Mouse (Mus musculus): ENCODE measurements at regions not wholly inside any gene's neighbourhood (a gene's known extent, or its start where the extent isn't known, plus 50 kb on each side); places are given as distances from the start of the nearest gene placed in this dataset.

DNA sequence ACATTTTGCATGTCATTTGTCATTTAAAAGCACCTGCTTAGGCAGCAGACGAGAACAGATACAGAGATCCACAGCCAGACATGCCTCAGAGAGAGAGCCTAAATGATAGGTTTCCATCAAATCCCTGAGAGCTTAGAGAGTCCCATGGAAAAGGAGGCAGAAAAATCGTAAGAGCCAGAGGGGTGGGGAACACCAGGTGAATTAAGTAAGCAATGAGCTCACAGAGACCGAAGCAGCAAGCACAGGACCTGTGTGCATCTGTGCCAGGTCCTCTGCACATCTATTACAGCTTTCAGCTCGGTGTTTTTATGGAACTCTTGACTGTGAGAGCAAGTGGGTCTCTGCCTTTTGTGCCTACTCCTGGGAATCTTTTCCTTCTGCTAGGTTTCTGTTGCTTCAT, 1416.1 kb downstream of the Slc22a22 start:
- Histone ChIP-seq H3K4me1 (ENCODE audit: control insufficient read depth, insufficient read depth, low read length) (no peaks in the 10 kb centered on the region), H3K9ac (replicated peaks; ENCODE audit: low read length) (no peak overlapping the region), H3K36me3 (ENCODE audit: control insufficient read depth, insufficient read depth, low read length) (no peaks in the 10 kb centered on the region), H3K27me3 (ENCODE audit: control insufficient read depth, insufficient read depth, low read length) (no peaks in the 10 kb centered on the region), H3K4me3 (replicated peaks; ENCODE audit: low read depth, low read length) (no peak overlapping the region), H3K9me3 (ENCODE audit: control insufficient read depth, low read length) (no peaks in the 10 kb centered on the region), H3K4me2 (ENCODE audit: low read length) (no peak overlapping the region), H3K27ac (replicated peaks; ENCODE audit: low read depth, low read length) (no peak overlapping the region)
- 72% methylated on average over 4 of the region's 4 CpGs for WGBS
- DNase-seq (no peak), ATAC-seq (ENCODE audit: low FRiP score, low TSS enrichment) (no peak)

DNA sequence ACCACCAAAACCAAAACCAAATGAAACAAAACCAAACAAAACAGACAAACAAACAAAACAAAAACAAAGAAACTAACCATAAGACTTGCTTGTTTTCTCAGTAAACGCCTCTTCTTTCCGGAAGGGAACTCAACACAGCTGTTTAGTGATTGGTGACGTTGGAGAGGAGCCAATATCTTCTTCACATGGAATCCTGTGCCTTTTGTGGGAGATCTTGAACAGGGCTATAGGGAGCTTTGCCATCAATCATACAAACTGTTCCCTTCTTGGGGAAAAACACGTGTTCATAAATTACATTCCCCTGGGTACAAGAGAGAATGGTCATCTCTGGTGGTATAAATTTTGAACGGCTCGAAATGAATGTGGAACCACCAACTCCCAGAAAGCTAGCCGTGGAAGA, 1426.7 kb downstream of the Slc22a22 start:
- no peaks in the 10 kb centered on the region for H3K9me3 ChIP-seq (ENCODE audit: control insufficient read depth, low read length)
- no peaks in the 10 kb centered on the region for H3K27me3 ChIP-seq (ENCODE audit: control insufficient read depth, insufficient read depth, low read length)
- 74% methylated on average over 7 of the region's 7 CpGs for WGBS
- H3K4me3 ChIP-seq (replicated peaks; ENCODE audit: low read depth, low read length), result no peak overlapping the region
- DNase-seq, result no peak
- H3K4me2 ChIP-seq (ENCODE audit: low read length), result no peak overlapping the region
- no peak overlapping the region for H3K9ac ChIP-seq (replicated peaks; ENCODE audit: low read length)
- H3K27ac ChIP-seq (replicated peaks; ENCODE audit: low read depth, low read length), result no peak overlapping the region
- no peaks in the 10 kb centered on the region for H3K36me3 ChIP-seq (ENCODE audit: control insufficient read depth, insufficient read depth, low read length)
- H3K4me1 ChIP-seq (ENCODE audit: control insufficient read depth, insufficient read depth, low read length), result no peaks in the 10 kb centered on the region
- no peak for ATAC-seq (ENCODE audit: low FRiP score, low TSS enrichment)

DNA sequence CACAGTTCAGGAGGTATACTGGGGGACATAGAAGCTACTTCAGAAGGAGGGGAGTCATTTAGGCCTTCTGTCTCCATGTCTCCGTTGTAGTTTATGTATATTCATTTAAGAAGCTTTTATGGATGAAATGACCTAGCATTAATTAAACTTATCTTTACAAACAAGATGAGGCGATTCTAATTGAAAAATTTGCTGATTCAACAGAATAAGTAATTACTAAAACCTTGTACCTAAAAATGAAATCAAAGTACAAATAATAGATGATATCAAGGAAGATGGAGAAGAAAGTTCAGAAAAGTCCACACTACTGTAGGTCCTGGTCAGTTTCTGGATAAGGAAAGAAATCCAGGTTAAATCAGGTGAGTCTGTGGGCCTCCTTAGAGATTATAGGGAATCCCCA, 1429.6 kb downstream of the Slc22a22 start:
- Histone ChIP-seq H3K4me2 (ENCODE audit: low read length) (no peak overlapping the region), H3K27me3 (ENCODE audit: control insufficient read depth, insufficient read depth, low read length) (no peaks in the 10 kb centered on the region), H3K4me1 (ENCODE audit: control insufficient read depth, insufficient read depth, low read length) (no peaks in the 10 kb centered on the region), H3K36me3 (ENCODE audit: control insufficient read depth, insufficient read depth, low read length) (no peaks in the 10 kb centered on the region), H3K27ac (replicated peaks; ENCODE audit: low read depth, low read length) (no peak overlapping the region), H3K9ac (replicated peaks; ENCODE audit: low read length) (no peak overlapping the region), H3K9me3 (ENCODE audit: control insufficient read depth, low read length) (no peaks in the 10 kb centered on the region), H3K4me3 (replicated peaks; ENCODE audit: low read depth, low read length) (no peak overlapping the region)
- ATAC-seq (ENCODE audit: low FRiP score, low TSS enrichment) (no peak), DNase-seq (no peak)
- 81% methylated on average over 2 of the region's 2 CpGs for WGBS

DNA sequence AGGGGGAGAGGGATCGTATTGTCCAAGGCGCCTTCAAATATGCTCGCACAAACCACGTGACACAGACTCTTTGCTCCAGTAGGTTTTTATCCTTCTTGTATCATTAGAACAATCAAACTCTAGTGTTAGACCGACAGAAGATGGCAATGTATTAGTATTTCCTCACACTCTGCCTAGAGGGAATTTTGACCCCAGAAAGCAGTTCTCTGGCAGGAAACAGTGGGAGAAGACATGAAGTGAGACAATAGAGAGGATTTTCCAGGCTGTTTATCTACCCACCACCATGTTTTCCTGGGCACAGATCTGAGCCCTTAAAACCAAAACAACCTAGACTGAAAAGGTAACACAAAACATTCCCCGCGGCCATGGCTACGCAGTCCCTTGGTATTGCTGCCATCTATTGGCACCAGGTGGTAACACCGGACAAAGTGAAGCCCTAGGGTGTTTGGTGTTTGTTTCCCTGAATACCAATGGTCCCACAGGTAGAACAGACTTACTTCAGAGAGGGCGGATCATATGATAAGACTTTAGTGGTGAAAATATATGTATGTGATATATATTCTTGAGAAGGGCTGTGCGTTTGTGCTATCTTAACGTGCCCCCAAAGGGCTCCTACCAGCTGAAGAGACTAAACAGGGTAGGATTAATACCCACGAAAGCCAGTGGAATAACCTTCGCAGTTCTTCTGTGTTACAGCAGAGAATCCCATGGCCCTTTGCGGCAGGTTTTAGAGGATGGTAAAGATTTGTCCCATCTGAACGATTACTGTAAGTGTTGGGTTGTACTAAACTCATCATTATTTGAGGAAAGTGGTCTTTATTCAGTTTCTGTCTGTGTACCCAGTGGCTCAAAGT, 1430.5 kb downstream of the Slc22a22 start:
- peak; percentile 91 for DNase-seq
- Histone ChIP-seq H3K4me2 (ENCODE audit: low read length) (peak overlapping the region; percentile 49), H3K36me3 (ENCODE audit: control insufficient read depth, insufficient read depth, low read length) (no peaks in the 10 kb centered on the region), H3K27me3 (ENCODE audit: control insufficient read depth, insufficient read depth, low read length) (no peaks in the 10 kb centered on the region), H3K4me3 (replicated peaks; ENCODE audit: low read depth, low read length) (peak overlapping the region; percentile 27), H3K27ac (replicated peaks; ENCODE audit: low read depth, low read length) (no peak overlapping the region), H3K9me3 (ENCODE audit: control insufficient read depth, low read length) (no peaks in the 10 kb centered on the region), H3K9ac (replicated peaks; ENCODE audit: low read length) (peak overlapping the region; percentile 36; the same call in 1 of the 2 replicates), H3K4me1 (ENCODE audit: control insufficient read depth, insufficient read depth, low read length) (no peaks in the 10 kb centered on the region)
- peak; percentile 88 for ATAC-seq (ENCODE audit: low FRiP score, low TSS enrichment)
- 29% methylated on average over 16 of the region's 16 CpGs for WGBS

DNA sequence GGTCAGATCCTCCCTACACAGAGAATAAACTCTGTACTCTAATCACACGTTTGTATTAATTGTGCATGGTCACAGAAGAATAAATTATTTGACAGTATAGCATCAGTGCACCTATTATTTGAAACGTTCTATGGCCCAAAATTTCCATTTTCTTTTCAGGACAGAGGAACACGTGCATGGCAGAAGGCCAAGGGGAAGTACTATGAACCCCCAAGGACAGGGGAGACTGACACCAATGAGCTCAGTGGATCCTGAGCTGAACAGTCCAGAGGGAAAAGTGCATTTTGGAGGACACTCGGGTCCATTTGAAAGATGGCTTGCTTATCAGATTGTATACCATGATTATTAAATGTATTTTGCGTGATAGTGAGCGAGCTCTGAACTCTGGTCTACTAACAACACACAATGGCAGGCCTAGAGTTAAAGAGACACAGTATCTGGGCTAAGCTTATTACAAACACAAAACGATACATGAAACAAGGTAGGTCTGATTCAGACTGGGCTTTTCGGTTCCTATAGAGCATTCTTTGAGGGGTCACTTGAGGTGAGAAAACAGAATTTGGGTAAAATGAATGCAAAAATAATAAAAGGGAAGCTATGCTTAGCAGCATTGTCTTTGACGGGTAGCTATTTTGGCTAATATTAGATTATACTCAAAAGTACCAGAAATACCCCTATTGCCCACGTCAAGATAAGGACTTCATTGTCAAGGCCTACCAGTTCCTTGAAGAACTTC, 1431.7 kb downstream of the Slc22a22 start:
- no peak overlapping the region for H3K9ac ChIP-seq (replicated peaks; ENCODE audit: low read length)
- H3K4me3 ChIP-seq (replicated peaks; ENCODE audit: low read depth, low read length), result no peak overlapping the region
- 85% methylated on average over 10 of the region's 10 CpGs for WGBS
- no peak overlapping the region for H3K4me2 ChIP-seq (ENCODE audit: low read length)
- H3K36me3 ChIP-seq (ENCODE audit: control insufficient read depth, insufficient read depth, low read length), result no peaks in the 10 kb centered on the region
- ATAC-seq (ENCODE audit: low FRiP score, low TSS enrichment) (no peak), DNase-seq (no peak)
- H3K27me3 ChIP-seq (ENCODE audit: control insufficient read depth, insufficient read depth, low read length), result no peaks in the 10 kb centered on the region
- H3K9me3 ChIP-seq (ENCODE audit: control insufficient read depth, low read length), result no peaks in the 10 kb centered on the region
- H3K4me1 ChIP-seq (ENCODE audit: control insufficient read depth, insufficient read depth, low read length), result no peaks in the 10 kb centered on the region
- H3K27ac ChIP-seq (replicated peaks; ENCODE audit: low read depth, low read length), result no peak overlapping the region

DNA sequence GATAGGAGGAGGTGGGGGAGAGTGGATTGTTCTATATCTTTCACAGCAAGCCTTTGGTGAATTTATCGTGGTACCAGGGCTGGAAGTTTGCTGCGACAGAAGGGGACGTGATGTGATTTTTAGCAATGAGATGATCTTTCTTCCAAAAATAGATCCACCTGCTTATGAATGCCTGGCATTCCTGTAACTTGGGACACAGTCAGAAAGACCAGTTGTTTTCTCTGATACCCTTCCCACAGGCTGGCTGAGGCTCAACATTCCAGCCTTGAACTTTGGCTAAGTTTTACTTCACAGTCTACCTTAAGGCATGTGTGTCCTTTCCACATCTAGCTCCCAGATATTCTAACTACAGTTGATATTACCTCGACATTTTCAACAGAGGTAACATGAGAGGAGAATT, 1434.1 kb downstream of the Slc22a22 start:
- ATAC-seq (ENCODE audit: low FRiP score, low TSS enrichment) (no peak), DNase-seq (no peak)
- H3K9ac ChIP-seq (replicated peaks; ENCODE audit: low read length), result no peak overlapping the region
- no peak overlapping the region for H3K27ac ChIP-seq (replicated peaks; ENCODE audit: low read depth, low read length)
- 88% methylated on average over 4 of the region's 4 CpGs for WGBS
- H3K9me3 ChIP-seq (ENCODE audit: control insufficient read depth, low read length), result no peaks in the 10 kb centered on the region
- no peak overlapping the region for H3K4me3 ChIP-seq (replicated peaks; ENCODE audit: low read depth, low read length)
- H3K27me3 ChIP-seq (ENCODE audit: control insufficient read depth, insufficient read depth, low read length), result no peaks in the 10 kb centered on the region
- H3K4me1 ChIP-seq (ENCODE audit: control insufficient read depth, insufficient read depth, low read length), result no peaks in the 10 kb centered on the region
- no peak overlapping the region for H3K4me2 ChIP-seq (ENCODE audit: low read length)
- no peaks in the 10 kb centered on the region for H3K36me3 ChIP-seq (ENCODE audit: control insufficient read depth, insufficient read depth, low read length)

DNA sequence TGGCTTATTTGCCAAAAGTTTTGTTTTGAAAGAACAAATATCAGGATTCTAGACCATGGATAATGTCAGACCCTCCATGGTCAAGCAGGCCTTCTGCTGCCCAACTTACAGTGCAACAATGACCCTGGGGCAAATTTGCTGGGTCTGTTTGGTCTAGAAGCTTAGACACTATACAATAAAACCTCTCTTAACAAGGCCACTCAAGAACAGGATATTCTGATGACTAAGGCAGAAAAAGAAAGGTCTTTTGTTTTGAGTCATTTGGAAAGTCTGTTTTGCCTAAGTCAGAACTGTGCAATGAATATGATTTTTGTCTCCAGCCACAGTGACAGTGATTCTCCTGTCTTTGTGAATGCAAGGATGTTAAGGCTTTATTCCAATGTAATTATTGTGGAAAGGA, 1435.0 kb downstream of the Slc22a22 start:
- no peak overlapping the region for H3K4me3 ChIP-seq (replicated peaks; ENCODE audit: low read depth, low read length)
- H3K27me3 ChIP-seq (ENCODE audit: control insufficient read depth, insufficient read depth, low read length), result no peaks in the 10 kb centered on the region
- H3K36me3 ChIP-seq (ENCODE audit: control insufficient read depth, insufficient read depth, low read length), result no peaks in the 10 kb centered on the region
- H3K9ac ChIP-seq (replicated peaks; ENCODE audit: low read length), result no peak overlapping the region
- no peaks in the 10 kb centered on the region for H3K4me1 ChIP-seq (ENCODE audit: control insufficient read depth, insufficient read depth, low read length)
- H3K4me2 ChIP-seq (ENCODE audit: low read length), result no peak overlapping the region
- ATAC-seq (ENCODE audit: low FRiP score, low TSS enrichment) (no peak), DNase-seq (no peak)
- H3K9me3 ChIP-seq (ENCODE audit: control insufficient read depth, low read length), result no peaks in the 10 kb centered on the region
- no peak overlapping the region for H3K27ac ChIP-seq (replicated peaks; ENCODE audit: low read depth, low read length)

DNA sequence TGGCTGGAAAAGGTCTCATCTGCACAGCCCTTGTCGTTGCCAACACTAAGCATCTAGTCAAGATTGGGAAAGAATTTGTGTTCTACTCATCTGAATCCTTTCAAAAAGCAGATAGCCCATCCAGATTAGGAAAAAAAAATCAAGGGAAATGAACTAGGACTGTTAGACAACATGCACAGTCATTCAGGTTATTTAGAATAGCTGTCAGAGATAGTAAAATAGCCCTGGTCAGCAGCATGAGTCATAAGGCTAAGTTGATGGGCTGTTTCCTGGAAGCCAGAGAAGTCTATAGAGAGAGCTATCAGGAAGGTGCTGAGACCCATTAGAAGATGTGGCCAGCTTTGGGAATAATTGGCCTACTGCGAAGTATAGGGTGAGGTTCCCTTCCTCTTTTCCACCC, 1447.4 kb downstream of the Slc22a22 start:
- Histone ChIP-seq H3K4me2 (ENCODE audit: low read length) (no peak overlapping the region), H3K9ac (replicated peaks; ENCODE audit: low read length) (no peak overlapping the region), H3K4me3 (replicated peaks; ENCODE audit: low read depth, low read length) (no peak overlapping the region), H3K9me3 (ENCODE audit: control insufficient read depth, low read length) (0 out of 2 replicates have a peak, but pooled peaks cover 4% of the 10 kb centered on the region), H3K36me3 (ENCODE audit: control insufficient read depth, insufficient read depth, low read length) (no peaks in the 10 kb centered on the region), H3K4me1 (ENCODE audit: control insufficient read depth, insufficient read depth, low read length) (no peaks in the 10 kb centered on the region), H3K27ac (replicated peaks; ENCODE audit: low read depth, low read length) (no peak overlapping the region), H3K27me3 (ENCODE audit: control insufficient read depth, insufficient read depth, low read length) (no peaks in the 10 kb centered on the region)
- no peak for DNase-seq
- no peak for ATAC-seq (ENCODE audit: low FRiP score, low TSS enrichment)
- 93% methylated on average over 2 of the region's 2 CpGs for WGBS

All from midbrain, embryonic 14.5 days (tissue).